Mouse (Mus musculus): ENCODE measurements around the gene Aaed1.
"Not testable (repeated sequence)": the region's sequence is repeated elsewhere in the genome, so short reads cannot be mapped to it uniquely, and the experiment has no call there.

Gene Aaed1

GRCm38 (mm10) chr13:64309036-64309435, 3.5 kb downstream of the Aaed1 start:
- DNase-seq (ENCODE audit: low read depth, low spot score), result no peak

DNA sequence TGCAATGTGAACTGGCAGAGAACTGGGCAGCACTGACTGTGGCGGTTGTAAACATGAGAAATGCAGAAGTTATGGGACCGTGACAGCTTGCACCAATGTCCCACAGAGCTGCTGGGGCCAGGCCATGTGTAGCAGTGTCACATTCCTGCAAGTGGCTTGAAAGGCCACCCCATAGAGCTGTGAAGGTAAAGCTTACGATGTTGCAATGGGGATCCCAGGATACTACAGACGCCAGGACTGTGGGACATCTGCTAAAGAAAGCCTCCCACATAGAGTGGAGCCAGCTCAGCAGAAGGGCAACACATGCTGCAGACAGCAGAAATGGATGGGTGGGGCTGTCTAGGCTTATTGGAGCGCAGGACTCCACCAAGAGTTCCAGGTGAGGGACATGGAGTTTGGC, 5.0 kb downstream of the Aaed1 start:
- DNase-seq (ENCODE audit: low read depth, low spot score), result no peak

GRCm38 (mm10) chr13:64306078-64306477, 6.4 kb downstream of the Aaed1 start:
- DNase-seq (ENCODE audit: low read depth, low spot score), result peak; percentile 42

DNA sequence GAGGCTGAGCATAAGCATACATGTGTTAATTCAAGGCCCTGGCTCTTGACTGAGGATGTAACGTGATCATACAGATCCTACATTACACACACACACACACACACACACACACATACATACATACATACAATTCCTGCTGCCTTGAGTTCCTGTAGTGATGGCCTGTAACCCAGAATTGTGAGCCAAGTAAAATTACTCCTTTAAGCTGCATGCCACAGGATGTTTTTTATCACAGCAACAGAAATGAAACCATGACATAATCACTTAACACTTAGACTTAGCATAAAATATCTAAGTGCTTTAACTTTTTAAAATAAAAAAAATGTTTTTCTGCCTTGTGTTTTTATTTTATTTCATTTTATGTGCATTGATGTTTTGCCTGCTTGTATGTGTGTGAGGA, 13.4 kb downstream of the Aaed1 start:
- no peak for DNase-seq (ENCODE audit: low read depth, low spot score)

DNA sequence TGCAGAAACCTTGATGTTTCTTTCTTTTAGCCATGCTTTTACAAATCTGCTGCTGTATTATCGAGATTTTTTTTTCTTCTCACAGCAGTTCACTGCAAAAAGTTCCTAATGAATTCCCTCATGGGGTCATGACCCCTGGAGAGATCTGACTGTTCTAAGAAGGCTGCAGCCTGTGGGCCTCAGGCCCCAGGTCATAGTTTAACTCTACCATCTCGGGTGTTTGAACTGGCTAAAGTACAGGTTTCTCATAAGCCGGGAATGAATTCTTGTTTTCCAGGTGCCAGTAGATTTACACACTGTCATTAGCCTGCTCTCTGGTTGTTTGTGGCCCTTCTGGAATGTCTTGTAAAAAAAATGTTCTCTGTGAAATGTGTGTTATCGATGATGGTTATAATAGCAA, 25.7 kb downstream of the Aaed1 start:
- DNase-seq (ENCODE audit: low read depth, low spot score), result no peak

DNA sequence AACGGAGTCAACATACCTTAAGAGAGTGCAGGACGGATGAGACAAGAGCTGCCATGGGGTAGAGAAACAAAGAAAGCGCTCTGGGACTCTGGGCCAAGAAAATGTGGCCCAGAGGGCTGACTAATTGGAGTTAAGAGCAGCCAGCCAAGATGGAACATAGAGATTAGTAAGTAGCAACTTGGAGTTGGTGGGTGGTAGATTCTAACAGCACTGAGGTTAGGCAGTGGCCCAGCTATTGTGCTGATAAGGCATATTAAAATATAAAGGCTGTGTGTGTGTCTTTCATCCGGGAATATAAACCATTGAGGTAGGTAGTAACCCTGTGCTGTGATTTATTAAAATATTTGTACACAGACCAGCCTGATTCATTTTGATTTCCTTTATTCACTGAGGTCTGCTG, 26.2 kb downstream of the Aaed1 start:
- no peak for DNase-seq (ENCODE audit: low read depth, low spot score)

- DNase-seq (ENCODE audit: low read depth, low spot score), result no peak
Observed at GRCm38 (mm10) chr13:64284676-64285075, 27.8 kb downstream of the Aaed1 start.

DNA sequence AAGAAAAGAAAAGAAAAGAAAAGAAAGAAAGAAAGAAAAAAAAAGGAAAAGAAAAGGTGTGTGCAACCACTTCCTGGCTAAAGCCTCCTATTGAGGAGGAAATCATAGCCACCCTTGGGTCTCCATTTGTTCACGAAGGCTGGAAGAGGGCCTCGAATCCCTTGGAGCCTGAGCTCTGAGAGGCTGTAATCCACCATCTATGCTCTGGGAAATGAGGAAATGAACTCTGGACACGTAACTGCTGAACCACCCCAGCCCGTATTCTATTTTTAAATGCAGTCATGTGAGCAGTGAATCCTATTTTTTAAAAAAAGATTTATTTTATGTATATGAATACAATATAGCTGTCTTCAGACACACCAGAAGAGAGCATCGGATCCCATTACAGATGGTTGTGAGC, 31.6 kb downstream of the Aaed1 start:
- no peak for DNase-seq (ENCODE audit: low read depth, low spot score)

- no peak for DNase-seq (ENCODE audit: low read depth, low spot score)
Observed at GRCm38 (mm10) chr13:64275754-64276127, 36.8 kb downstream of the Aaed1 start.

- no peak for DNase-seq (ENCODE audit: low read depth, low spot score)
Observed at GRCm38 (mm10) chr13:64274879-64275753, 37.4 kb downstream of the Aaed1 start, which contains the start of gene Cdc14b. Cdc14b (minus strand) TSS chr13:64275290.

DNA sequence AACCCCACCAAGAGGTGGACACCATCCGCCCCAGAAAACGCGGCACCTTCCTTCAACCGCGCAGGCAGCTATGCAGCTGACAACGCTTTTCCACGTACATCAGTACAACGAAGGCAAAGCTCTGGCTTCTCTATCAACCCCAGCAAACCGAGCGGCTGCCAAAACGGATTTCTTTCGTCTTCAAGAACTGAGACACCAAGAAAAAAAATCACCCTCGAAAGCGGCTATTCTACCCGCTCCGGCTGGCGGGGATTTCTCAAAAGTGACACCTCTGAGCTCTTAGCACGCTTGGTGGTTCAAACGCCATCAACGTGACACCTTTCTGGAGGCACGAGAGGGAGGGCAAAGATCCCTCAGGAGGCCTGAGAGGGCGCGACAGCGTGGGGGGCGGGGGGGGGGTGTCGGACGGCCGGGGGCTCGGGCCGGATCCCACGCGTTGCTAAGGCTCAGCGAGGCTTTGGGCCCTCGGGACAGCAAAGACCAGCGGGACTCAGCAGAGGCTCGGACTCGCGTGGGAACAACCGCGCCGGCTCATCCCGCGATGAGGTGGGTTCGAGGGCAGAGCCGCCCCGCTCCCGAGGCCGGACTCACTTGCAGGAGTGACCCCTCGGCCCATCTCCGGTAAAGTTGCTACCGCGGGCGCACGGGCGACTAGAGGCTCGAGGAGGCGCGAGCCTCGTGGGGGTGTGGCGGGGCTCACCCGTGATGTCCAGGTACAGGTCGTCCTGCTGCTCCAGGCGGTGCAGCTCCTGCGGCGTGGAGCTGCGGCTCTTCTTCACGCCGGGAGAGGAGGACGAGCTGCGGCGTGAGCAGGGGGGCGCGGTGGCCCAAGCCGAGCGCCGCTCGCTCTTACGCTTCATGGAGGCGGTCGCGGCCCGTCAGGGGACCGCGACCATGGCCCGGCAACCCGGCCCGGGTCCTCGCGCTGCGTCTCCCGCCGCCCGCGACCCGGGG, 38.3 kb downstream of the Aaed1 start:
- no peak for DNase-seq (ENCODE audit: low read depth, low spot score)

- no peak for DNase-seq (ENCODE audit: low read depth, low spot score)
Observed at GRCm38 (mm10) chr13:64273352-64273751, 39.2 kb downstream of the Aaed1 start.

DNA sequence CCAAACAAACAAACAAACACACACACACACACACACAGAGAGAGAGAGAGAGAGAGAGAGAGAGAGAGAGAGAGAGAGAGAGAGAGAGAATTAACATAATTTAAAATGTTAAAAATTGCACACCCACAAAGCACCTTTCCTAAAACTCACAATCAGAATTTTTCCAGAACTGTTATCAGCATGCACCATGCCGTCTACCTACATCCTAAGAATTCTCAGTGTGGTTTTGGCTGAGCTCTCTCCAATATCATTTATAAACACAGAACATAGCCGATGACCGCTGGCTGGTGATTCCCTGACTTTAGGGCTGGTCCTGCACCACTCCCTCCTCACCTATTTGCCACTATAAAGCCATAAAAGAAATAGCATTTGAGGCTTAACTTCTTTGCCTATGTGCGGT, 44.1 kb downstream of the Aaed1 start:
- no peak for DNase-seq (ENCODE audit: low read depth, low spot score)

DNA sequence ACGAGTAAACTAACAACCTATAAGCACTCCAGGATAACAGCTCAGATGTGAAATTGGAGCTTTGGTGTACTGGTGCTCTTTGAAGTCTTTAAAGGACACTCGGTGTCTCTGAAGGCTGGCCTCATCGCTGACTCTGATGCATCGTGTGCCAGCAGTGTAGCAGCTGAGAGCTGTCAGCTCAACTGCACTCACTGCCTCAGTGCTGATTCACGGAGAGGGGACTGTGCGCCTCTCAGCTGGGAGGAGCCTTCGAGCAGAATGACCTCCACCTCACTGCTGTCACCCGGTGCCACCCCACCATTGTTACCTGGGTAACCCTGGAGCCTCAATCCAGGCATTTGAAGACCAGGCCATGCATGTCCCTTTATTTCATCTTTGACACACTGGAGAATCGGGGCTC, 45.4 kb downstream of the Aaed1 start:
- DNase-seq (ENCODE audit: low read depth, low spot score), result peak; percentile 82

DNA sequence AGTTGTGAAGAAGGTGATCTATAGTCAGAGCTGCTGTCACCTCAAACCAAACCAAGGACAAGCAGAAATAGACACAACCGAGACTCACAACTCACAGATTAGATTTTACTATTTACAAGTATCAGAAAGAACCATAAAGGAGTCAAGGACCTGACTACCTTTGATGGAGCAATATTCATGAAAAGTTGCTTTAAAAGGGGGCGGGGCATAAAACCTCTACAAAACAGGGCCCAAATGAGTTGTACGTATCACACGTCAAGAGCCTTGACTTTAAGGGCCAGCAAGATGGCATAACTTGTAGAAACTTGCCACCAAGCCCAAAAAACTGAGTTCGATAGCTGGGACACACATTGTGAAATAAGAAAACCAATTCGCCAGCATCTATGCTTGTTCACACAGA, 47.9 kb downstream of the Aaed1 start:
- DNase-seq (ENCODE audit: low read depth, low spot score), result no peak

DNA sequence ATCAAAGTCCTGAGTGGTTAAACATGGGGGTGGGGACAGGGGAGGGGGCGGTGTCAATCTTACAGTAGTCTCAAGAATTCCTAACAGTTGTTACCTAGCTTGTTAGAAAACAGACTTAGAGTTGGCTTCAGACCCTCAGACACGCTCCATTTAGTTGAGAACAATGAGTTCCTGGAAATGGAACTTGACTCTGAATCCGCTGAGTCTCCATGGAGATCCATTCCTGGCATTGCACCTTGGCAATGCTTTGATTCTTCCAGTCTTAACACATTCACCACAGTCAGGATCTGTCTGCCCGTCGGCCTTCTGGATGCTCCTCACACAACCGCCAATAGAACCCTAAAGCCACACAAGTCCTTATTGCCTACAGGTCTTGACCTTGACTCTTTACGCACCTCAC, 52.6 kb downstream of the Aaed1 start:
- no peak for DNase-seq (ENCODE audit: low read depth, low spot score)

GRCm38 (mm10) chr13:64258516-64258821, 54.0 kb downstream of the Aaed1 start:
- DNase-seq (ENCODE audit: low read depth, low spot score), result no peak

- DNase-seq (ENCODE audit: low read depth, low spot score), result no peak
Observed at GRCm38 (mm10) chr13:64257814-64258515, 54.5 kb downstream of the Aaed1 start.

DNA sequence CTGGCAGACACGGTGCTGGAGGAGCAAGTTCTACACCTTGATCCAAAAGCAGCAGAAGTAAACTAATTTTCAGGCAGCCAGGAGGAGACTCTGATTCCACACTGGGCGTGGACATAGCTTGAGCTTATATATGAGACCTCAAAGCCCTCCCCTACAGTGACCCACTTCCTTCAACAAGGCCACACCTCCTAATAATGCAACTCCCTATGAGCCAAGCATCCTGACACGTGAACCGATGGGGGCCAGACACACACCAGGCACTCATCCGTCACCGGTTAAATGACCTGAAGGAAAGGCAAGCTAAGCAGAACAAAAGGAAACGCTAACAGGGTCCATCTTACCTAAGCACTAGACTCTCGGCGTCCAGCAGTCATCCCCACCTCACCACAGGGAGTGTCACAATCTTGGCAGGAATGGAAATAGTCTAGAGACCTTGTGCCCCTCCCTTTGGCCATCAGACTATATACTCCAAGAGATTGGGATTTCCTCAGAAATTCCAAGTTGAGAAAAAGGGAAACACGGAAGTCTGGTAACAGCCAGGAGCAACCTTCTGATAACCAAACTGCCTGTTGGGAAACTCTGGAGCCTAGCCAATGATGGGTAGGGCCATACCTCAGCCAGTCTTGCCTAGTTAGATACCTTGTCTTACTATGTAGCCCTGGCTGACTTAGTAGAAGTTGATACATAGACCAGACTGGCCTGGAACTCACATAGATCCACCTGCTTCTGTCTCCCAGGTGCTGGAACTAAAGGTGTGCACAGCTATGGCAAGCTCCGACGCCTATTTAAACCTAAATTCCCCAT, 55.3 kb downstream of the Aaed1 start:
- no peak for DNase-seq (ENCODE audit: low read depth, low spot score)

- DNase-seq (ENCODE audit: low read depth, low spot score), result not testable (repeated sequence)
Observed at GRCm38 (mm10) chr13:64254185-64254584, 58.3 kb downstream of the Aaed1 start.

- no peak for DNase-seq (ENCODE audit: low read depth, low spot score)
Observed at GRCm38 (mm10) chr13:64253697-64254096, 58.8 kb downstream of the Aaed1 start.
